8 mouse cellular contexts compared by ENCODE assay signal in genomic region chr9:27299286-27300187, GRCm38 (mm10). TPM values are rescaled to one million over a fixed set of nuclear protein-coding genes. Genes with fewer than 3 reads are reported as not detected.
DNase-seq lines count a peak whose midpoint lies in the region; ATAC-seq and TF ChIP-seq lines count a peak whose summit lies in the region.

No protein-coding gene starts in this region.

- H3K27ac ChIP-seq in layer of hippocampus, adult 2 months, result peak overlapping the region; percentile 81
- peak overlapping the region; percentile 74; the same call in 1 of the 2 replicates for H3K27ac ChIP-seq in forebrain, embryonic 14.5 days (ENCODE audit: low read depth, low read length)

- peaks cover 19% of the 10 kb centered on the region for H3K4me1 ChIP-seq in forebrain, embryonic 14.5 days (ENCODE audit: control insufficient read depth, insufficient read depth, low read length)

- no peak; the same call in 1 of the 2 replicates for ATAC-seq in forebrain, embryonic 14.5 days

- peak overlapping the region; percentile 62 for H3K9ac ChIP-seq in forebrain, embryonic 14.5 days (ENCODE audit: low read length)

- intact Hi-C loops in left cerebral cortex, postnatal 25 days (cut with DNase I), result loop anchor here (5.0 kb wide), 1 partner anchor 242 kb away; no protein-coding TSS in a partner anchor

- TF ChIP-seq CTCF in layer of hippocampus, adult 2 months (conservative IDR thresholded peaks at IDR 0.05), result no peak

- no peak for DNase-seq in layer of hippocampus, adult 2 months (ENCODE audit: low spot score in 2 of 2)
- DNase-seq in layer of hippocampus, postnatal 14 days (ENCODE audit: low spot score in 2 of 2), result no peak
- peak; percentile 33 for DNase-seq in adrenal gland, postnatal 25 days
- no peak for DNase-seq in forebrain, embryonic 14.5 days (ENCODE audit: low spot score)
- peak; percentile 24 to 30 for DNase-seq in kidney, postnatal 4 days
- DNase-seq in retina, embryonic 14.5 days (ENCODE audit: low spot score), result peak; percentile 36
- no peak for DNase-seq in left cerebral cortex, postnatal 25 days (ENCODE audit: low spot score in 2 of 2)
- DNase-seq in layer of hippocampus, adult 8-10 months (ENCODE audit: low spot score in 2 of 2), result no peak

- peak overlapping the region; percentile 90 for H3K4me3 ChIP-seq in layer of hippocampus, adult 2 months
- peak overlapping the region; percentile 69 for H3K4me3 ChIP-seq in forebrain, embryonic 14.5 days (ENCODE audit: low read depth, low read length)

- H3K4me2 ChIP-seq in forebrain, embryonic 14.5 days (ENCODE audit: low read length), result peak overlapping the region; percentile 99

- no peaks in the 10 kb centered on the region for H3K9me3 ChIP-seq in forebrain, embryonic 14.5 days (replicated peaks; ENCODE audit: control insufficient read depth, low read length)

- H3K36me3 ChIP-seq in forebrain, embryonic 14.5 days (ENCODE audit: control insufficient read depth, insufficient read depth, low read length), result no peaks in the 10 kb centered on the region

- under 1% methylated on average over 68 of the region's 68 CpGs for WGBS in forebrain, embryonic 14.5 days

- 0 out of 2 replicates have a peak, but pooled peaks cover 2% of the 10 kb centered on the region for H3K27me3 ChIP-seq in forebrain, embryonic 14.5 days (replicated peaks; ENCODE audit: control insufficient read depth, insufficient read depth, low read length)

RNA-seq across cellular contexts. Expression of gene Igsf9b, which starts 0.5 kb away (rescaled TPM):
- 10 to 100 TPM; 21.7 to 23.3 TPM for total RNA-seq in layer of hippocampus, adult 2 months (2021)
- total RNA-seq in layer of hippocampus, postnatal 14 days (2021), result 10 to 100 TPM; 54.8 to 69.7 TPM
- 6.7 TPM in 2 replicates for total RNA-seq in adrenal gland, postnatal 25 days (2021)
- 5.1 and 7.5 TPM in 2 replicates for polyA plus RNA-seq in forebrain, embryonic 14.5 days (2014; fragmentation: Nextera tagmentation; extraction: Ambion mirVana)
- 10 to 100 TPM; 65.9 to 66.7 TPM for total RNA-seq in left cerebral cortex, postnatal 25 days (2021)
- total RNA-seq in layer of hippocampus, adult 8-10 months (2022), result 10 to 100 TPM; 23.7 to 33.5 (median 27.2) TPM

Comparison
In these comparisons a context has a peak if more than half of its experiments do, and no peak if none do; other contexts are left out.
1. DNase-seq: peak in adrenal gland, postnatal 25 days (single experiment), kidney, postnatal 4 days (2 of 2) and retina, embryonic 14.5 days (single experiment); none in layer of hippocampus, adult 2 months (0 of 2), layer of hippocampus, postnatal 14 days (0 of 2), forebrain, embryonic 14.5 days (single experiment), left cerebral cortex, postnatal 25 days (0 of 2) and layer of hippocampus, adult 8-10 months (0 of 2).